Mouse (Mus musculus) inflammation-experienced regulatory T-cells, adult 6 months (primary cell): ENCODE measurements around the gene Gm17079. TPM values are rescaled to one million over a fixed set of nuclear protein-coding genes. Genes with fewer than 3 reads are reported as not detected.
"Not testable (repeated sequence)": the region's sequence is repeated elsewhere in the genome, so short reads cannot be mapped to it uniquely, and the experiment has no call there.

Experiments used
- ATAC-seq: one replicate; pipeline ENCODE4 v1.8.0; 2017
- polyA plus RNA-seq, 3 experiments: library from polyadenylated mRNA; unstranded; fragments of 100-300 nt; shearing (Covaris generic); gene quantifications; one replicate each; pipeline ENCODE4 v1.2.1; 2017

Gene Gm17079
- polyA plus RNA-seq, result not detected

GRCm38 (mm10) chr14:51695368-51695767 is at the start of gene Gm17079:
TSS of gene Gm17079 (minus strand) at chr14:51695468.
- not testable (repeated sequence) for ATAC-seq

GRCm38 (mm10) chr14:51740347-51741170 is 45.3 kb upstream of the Gm17079 start:
- ATAC-seq, result no peak

- ATAC-seq, result no peak
Observed at GRCm38 (mm10) chr14:51739150-51739993, 44.1 kb upstream of the Gm17079 start.

- ATAC-seq, result no peak
Observed at GRCm38 (mm10) chr14:51738411-51739149, 43.3 kb upstream of the Gm17079 start.

GRCm38 (mm10) chr14:51737967-51738366 is 42.7 kb upstream of the Gm17079 start:
- ATAC-seq, result no peak

- no peak for ATAC-seq
Observed at GRCm38 (mm10) chr14:51717083-51717482, 21.8 kb upstream of the Gm17079 start, which contains the start of gene Gm5800. TSS of gene Gm5800 (minus strand) at chr14:51717183.

GRCm38 (mm10) chr14:51677269-51677668 is 18.0 kb downstream of the Gm17079 start:
- ATAC-seq, result no peak

Other genes starting within 250 kb of the Gm17079 start
- under 1 TPM in 1 of 3 experiments, not detected in 2; 0.11 TPM for gene Vmn2r89, start 243.6 kb downstream of the Gm17079 start, polyA plus RNA-seq
- gene Gm5622, start 142.7 kb downstream of the Gm17079 start, polyA plus RNA-seq, result not detected
- not detected for gene Gm17175, start 121.4 kb downstream of the Gm17079 start, polyA plus RNA-seq
- gene Gm17174, start 103.3 kb downstream of the Gm17079 start, polyA plus RNA-seq, result not detected
- gene Gm17078, start 84.2 kb downstream of the Gm17079 start, polyA plus RNA-seq, result not detected
- not detected for gene Gm4181, start 59.8 kb downstream of the Gm17079 start, polyA plus RNA-seq
- gene Gm5800, start 21.7 kb upstream of the Gm17079 start, polyA plus RNA-seq, result not detected
- not detected for gene Ang4, start 78.1 kb upstream of the Gm17079 start, polyA plus RNA-seq
- gene AY358078, start 104.6 kb upstream of the Gm17079 start, polyA plus RNA-seq, result not detected
- gene Ear6, start 158.2 kb upstream of the Gm17079 start, polyA plus RNA-seq, result not detected
- 10 to 100 TPM; 26.7 to 75.2 (median 69.3) TPM for gene Mettl17, start 189.4 kb upstream of the Gm17079 start, polyA plus RNA-seq
- gene Slc39a2, start 197.4 kb upstream of the Gm17079 start, polyA plus RNA-seq, result under 1 TPM; 0.29 to 0.40 (median 0.34) TPM
- gene Ndrg2, start 218.7 kb upstream of the Gm17079 start, polyA plus RNA-seq, result 10 to 100 TPM in 2 of 3 experiments, 1 to 10 TPM in 1; 9.3 to 31.1 (median 21.3) TPM
- gene Tppp2, start 223.0 kb upstream of the Gm17079 start, polyA plus RNA-seq, result not detected
- gene Rnase13, start 227.3 kb upstream of the Gm17079 start, polyA plus RNA-seq, result not detected